Mouse (Mus musculus) bone marrow macrophage, adult 2 months (primary cell): Measurements from ENCODE around the gene Map3k13. TPM values are rescaled to one million over a fixed set of nuclear protein-coding genes. Genes with fewer than 3 reads are reported as not detected.

Experiments used
- H3K27ac ChIP-seq: 2 replicates; pipeline ENCODE4 v1.5.1; 2012; ENCODE audit warnings: low read depth, low read length; ENCODE audit not compliant: insufficient read depth
- H3K4me1 ChIP-seq: 2 replicates; pipeline ENCODE4 v1.6.1; 2012; ENCODE audit warnings: low read length; ENCODE audit not compliant: control insufficient read depth, insufficient read depth
- H3K4me3 ChIP-seq: 2 replicates; pipeline ENCODE4 v1.5.1; 2012; ENCODE audit warnings: mild to moderate bottlenecking, low read length, moderate library complexity; ENCODE audit not compliant: insufficient read depth
- CTCF ChIP-seq: IDR thresholded peaks from 2 replicates; pipeline ENCODE4 v1.5.1; 2012; ENCODE audit warnings: low read depth, mild to moderate bottlenecking, low read length, moderate library complexity
- POLR2A ChIP-seq: IDR thresholded peaks from 2 replicates; pipeline ENCODE4 v1.6.1; 2012; ENCODE audit warnings: mild to moderate bottlenecking, low read depth, low read length, borderline replicate concordance
- polyA plus RNA-seq: library from polyadenylated mRNA; stranded (reverse); fragments of >200 nt; gene quantifications from 2 replicates; pipeline ENCODE4 v1.2.4, GENCODE M21; 2012; ENCODE audit not compliant: missing spikeins, insufficient read depth, insufficient read length

Gene Map3k13
- polyA plus RNA-seq, 1 experiment: 0.09 TPM

DNA sequence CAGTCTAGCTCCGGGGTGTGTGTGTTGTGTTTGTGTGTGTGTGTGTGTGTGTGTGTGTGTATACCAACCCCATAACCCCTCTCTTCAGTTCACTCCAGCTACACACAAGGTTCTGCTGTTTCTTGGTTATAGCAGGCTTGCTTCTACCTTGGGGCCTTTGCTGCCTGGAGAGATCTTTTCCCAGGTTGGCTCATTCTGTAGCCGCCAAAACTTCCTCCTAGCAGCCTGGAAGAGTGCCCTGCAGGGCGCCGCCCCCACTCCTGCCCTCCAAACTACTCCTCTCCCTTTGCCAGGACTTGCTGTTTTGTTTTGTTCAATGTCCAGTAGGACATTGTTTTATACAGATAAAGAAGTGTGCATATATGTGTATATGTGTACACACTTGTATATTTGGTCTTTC, 33.4 kb downstream of the Map3k13 start:
- Histone ChIP-seq H3K4me3 (no peak overlapping the region), H3K4me1 (peaks cover 9% of the 10 kb centered on the region), H3K27ac (no peak overlapping the region)
- TF ChIP-seq POLR2A: no peak
- no peak for TF ChIP-seq CTCF

- no peak overlapping the region for H3K27ac ChIP-seq
- H3K4me3 ChIP-seq: no peak overlapping the region
- TF ChIP-seq CTCF: no peak
- no peak for TF ChIP-seq POLR2A
- peaks cover 10% of the 10 kb centered on the region for H3K4me1 ChIP-seq
Observed at GRCm38 (mm10) chr16:21829711-21830110, 35.6 kb downstream of the Map3k13 start.

- no peak for TF ChIP-seq CTCF
- no peak for TF ChIP-seq POLR2A
- H3K4me3 ChIP-seq: no peak overlapping the region
Observed at GRCm38 (mm10) chr16:21830784-21831183, 36.6 kb downstream of the Map3k13 start.

DNA sequence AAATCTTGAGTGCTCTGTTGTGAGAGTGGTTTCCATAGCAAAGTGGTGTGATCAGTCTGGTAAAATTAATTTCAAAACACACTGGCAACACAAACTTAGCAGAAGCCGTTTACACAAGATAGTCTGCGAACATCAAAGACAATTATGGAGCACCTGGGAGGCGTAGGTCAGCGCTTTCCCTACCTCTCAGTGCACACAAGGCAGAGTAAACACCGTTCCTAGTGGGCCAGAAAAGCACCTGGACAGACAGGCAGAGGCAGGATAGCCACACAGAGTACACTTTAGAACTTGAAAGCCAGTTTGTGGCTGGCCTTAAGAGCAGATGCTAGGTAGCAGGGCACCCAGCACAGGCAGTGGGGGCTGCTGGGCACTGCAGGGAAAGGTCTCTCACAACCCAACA, 37.6 kb downstream of the Map3k13 start:
- Histone ChIP-seq H3K4me3 (no peak overlapping the region), H3K27ac (no peak overlapping the region), H3K4me1 (peaks cover 16% of the 10 kb centered on the region)
- TF ChIP-seq CTCF: no peak
- TF ChIP-seq POLR2A: no peak

More at GRCm38 (mm10) chr16:21830784-21831183, 36.6 kb downstream of the Map3k13 start:
- peaks cover 14% of the 10 kb centered on the region for H3K4me1 ChIP-seq
- H3K27ac ChIP-seq: no peak overlapping the region

DNA sequence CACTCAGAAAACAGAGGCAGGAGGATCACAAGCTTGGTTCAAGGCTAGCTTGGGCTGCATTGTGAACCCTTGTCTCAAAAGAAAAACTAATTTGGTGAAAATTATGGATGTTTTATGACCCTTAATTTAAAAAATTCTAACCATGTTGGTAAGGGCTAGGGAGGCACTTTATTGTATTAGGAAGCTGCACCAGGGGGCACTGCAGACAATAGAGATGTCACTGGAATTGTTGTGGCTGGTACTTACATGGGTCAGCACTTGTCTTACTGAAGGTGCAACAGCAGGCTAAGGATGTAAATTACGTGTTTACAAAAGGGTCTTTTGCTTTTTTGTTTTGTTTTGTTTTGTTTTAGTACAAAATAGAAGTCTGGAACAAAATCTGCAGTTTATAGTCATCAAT, 39.3 kb downstream of the Map3k13 start:
- no peak overlapping the region for H3K4me3 ChIP-seq
- no peak overlapping the region for H3K27ac ChIP-seq
- no peak for TF ChIP-seq POLR2A
- no peak for TF ChIP-seq CTCF
- H3K4me1 ChIP-seq: peaks cover 16% of the 10 kb centered on the region

- no peak overlapping the region for H3K27ac ChIP-seq
- TF ChIP-seq CTCF (no peak), POLR2A (no peak)
- no peak overlapping the region for H3K4me3 ChIP-seq
- peaks cover 16% of the 10 kb centered on the region for H3K4me1 ChIP-seq
Observed at GRCm38 (mm10) chr16:21833970-21834369, 39.8 kb downstream of the Map3k13 start.

- H3K4me1 ChIP-seq: peaks cover 14% of the 10 kb centered on the region
- no peak overlapping the region for H3K27ac ChIP-seq
- no peak overlapping the region for H3K4me3 ChIP-seq
- TF ChIP-seq POLR2A (no peak), CTCF (no peak)
Observed at GRCm38 (mm10) chr16:21834866-21835583, 40.9 kb downstream of the Map3k13 start.

DNA sequence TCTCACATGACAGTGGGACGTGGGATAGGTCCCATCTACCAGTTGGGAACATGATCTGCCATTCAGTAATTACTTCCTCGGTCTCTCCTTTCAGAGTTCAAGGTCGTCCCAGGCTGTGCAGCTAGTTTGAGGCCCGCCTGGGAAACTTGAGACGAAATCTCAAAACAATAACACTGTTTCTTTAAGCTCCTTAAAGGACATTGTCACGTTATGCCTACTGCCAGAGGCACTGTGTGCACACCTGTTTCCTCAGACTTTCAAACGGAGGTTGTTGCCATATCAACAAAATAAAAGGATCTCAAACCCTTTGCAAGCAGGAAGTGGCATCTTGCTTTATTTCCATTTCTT, 41.4 kb downstream of the Map3k13 start:
- Histone ChIP-seq H3K4me1 (peaks cover 14% of the 10 kb centered on the region), H3K27ac (no peak overlapping the region), H3K4me3 (no peak overlapping the region)
- TF ChIP-seq POLR2A: no peak
- TF ChIP-seq CTCF: no peak

DNA sequence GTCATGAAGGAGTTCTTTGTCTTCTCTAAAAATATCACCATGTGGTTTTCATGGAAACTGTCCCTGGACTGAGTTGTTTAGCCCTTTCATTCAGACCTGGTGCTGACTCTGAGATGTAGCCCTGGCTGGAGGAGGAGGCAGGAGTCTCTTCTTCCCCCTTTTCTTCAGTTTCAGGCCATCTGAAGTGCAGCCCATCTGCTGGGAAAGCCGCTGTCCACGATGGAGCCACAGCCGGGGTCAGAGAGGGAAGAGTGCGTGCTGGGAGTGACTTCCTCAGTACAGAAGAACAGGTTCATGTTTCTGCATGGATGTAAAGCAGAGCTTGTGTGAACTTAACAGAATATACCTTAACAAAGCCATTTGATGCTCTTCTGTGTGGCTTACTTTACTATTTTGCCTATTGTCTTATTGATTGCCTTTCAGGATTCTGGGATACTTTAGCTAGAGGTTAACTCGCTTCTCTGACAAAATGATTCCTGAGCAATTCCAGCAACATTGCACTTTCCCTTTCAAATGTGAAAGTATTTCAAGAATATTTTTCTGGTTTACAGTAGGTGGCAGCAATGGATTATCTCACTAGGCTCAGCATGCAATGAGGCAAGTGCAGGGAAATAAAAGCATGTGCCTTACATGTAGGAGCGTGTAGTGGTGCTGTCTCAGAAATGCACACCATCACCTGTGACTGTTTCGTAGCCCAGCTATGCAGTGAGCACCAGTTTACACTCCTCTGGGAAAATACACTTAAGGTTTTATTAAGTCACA, 42.3 kb downstream of the Map3k13 start:
- TF ChIP-seq CTCF (no peak), POLR2A (no peak)
- Histone ChIP-seq H3K4me1 (peaks cover 14% of the 10 kb centered on the region), H3K4me3 (peak overlapping the region; percentile 11; the same call in 1 of the 2 replicates), H3K27ac (no peak overlapping the region)

DNA sequence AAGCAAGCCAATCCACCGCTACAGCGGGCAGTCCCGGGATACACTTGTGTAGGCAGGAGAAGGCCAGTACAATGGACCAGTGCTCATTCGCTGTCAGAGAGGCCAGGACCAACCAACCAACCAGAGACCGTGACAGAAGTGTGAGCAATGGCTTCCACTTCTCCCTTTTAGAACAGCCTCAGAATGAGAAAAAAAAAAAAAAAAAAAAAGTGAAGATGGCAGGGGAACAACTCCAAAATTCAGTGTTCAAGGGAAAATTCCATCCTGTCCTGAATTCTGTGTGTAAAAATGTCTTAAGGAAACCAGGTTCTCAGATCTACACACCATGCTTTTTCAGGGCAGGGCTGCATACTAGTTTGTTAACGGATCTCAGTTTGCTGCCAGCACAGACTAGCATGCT, 43.5 kb downstream of the Map3k13 start:
- Histone ChIP-seq H3K27ac (no peak overlapping the region), H3K4me3 (no peak overlapping the region), H3K4me1 (peaks cover 16% of the 10 kb centered on the region)
- no peak for TF ChIP-seq CTCF
- TF ChIP-seq POLR2A: no peak
